Mouse (Mus musculus) thymus, postnatal 10 days (tissue): Measurements from ENCODE around the gene Atp5g2.
"Not testable (repeated sequence)": the region's sequence is repeated elsewhere in the genome, so short reads cannot be mapped to it uniquely, and the experiment has no call there.

Source experiments
- DNase-seq, 2 experiments: peaks; one replicate each; pipeline ENCODE4 v3.0.0; 2021; ENCODE audit warnings: low spot score in 2 of 2

The Atp5g2 gene

DNA sequence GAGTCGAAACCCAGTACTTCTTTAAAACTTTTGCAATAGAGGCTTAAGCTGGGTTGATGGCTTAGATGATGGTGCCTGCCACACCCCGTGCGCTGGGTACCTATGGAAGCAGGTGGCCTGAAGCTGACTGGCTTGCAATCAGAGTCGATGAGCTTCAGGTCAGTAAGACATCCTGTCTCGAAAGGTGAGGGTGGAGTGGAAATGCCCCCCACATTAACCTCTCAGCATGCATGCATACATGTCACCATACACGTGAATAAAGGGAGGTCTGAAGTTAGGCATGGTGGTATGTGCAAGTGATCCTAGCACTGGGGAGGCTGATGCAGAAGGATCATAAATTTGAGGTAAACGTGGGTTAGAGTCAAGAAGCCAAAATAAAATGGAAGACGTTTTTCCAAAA, 2.6 kb downstream of the Atp5g2 start:
- DNase-seq: no peak

GRCm38 (mm10) chr15:102665494-102665893, 6.7 kb downstream of the Atp5g2 start:
- DNase-seq: peak; percentile 11 to 75

GRCm38 (mm10) chr15:102663825-102664224, 8.3 kb downstream of the Atp5g2 start:
- no peak for DNase-seq

- DNase-seq: not testable (repeated sequence)
Measured at GRCm38 (mm10) chr15:102662601-102663000, 9.6 kb downstream of the Atp5g2 start.

GRCm38 (mm10) chr15:102657926-102658381, 14.2 kb downstream of the Atp5g2 start:
- DNase-seq: no peak

GRCm38 (mm10) chr15:102656658-102657057, 15.5 kb downstream of the Atp5g2 start:
- no peak for DNase-seq

- DNase-seq: not testable (repeated sequence)
Measured at GRCm38 (mm10) chr15:102651928-102652660, 20.1 kb downstream of the Atp5g2 start.

DNA sequence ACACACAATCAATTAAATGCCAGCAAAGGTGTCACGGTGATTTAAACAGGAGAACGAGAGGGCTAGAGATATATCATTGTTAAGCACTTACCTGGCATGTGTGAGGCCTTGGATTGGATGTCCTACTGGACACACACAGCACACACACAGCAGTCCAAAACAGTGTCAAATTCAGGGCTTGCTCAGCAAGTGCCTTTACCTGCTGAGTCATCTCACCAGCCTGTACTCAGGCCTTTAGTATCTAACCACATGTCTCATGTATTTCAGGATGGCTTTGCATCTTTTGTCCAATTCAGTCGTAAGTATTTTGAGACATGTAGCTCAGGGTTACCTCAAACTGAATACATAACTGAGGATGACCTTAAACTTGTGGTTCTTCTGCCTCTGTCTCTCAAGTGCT, 21.0 kb downstream of the Atp5g2 start:
- no peak for DNase-seq

DNA sequence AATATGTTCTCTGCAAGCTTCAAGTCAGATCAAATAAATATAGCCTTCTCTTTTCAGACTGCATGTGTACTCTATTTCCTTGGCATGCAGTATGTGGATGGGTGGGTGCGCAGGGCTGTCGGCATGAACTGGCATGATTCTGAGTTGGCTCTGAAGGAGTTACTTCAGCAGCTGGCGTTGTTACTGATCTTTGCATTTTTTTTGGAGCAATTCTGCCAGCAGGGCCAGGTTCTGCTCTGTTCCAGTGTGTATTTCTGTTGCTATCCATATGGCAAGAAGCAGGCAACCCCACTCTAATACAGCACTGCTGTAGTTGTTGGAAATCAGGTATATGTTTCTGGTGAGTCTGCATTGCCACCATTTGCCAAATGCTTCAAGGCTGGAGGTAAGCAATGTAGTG, 36.3 kb downstream of the Atp5g2 start:
- DNase-seq: no peak

- no peak for DNase-seq
Measured at GRCm38 (mm10) chr15:102634684-102635083, 37.5 kb downstream of the Atp5g2 start.

GRCm38 (mm10) chr15:102625687-102626055, 46.5 kb downstream of the Atp5g2 start:
- peak; percentile 42 to 44 for DNase-seq

DNA sequence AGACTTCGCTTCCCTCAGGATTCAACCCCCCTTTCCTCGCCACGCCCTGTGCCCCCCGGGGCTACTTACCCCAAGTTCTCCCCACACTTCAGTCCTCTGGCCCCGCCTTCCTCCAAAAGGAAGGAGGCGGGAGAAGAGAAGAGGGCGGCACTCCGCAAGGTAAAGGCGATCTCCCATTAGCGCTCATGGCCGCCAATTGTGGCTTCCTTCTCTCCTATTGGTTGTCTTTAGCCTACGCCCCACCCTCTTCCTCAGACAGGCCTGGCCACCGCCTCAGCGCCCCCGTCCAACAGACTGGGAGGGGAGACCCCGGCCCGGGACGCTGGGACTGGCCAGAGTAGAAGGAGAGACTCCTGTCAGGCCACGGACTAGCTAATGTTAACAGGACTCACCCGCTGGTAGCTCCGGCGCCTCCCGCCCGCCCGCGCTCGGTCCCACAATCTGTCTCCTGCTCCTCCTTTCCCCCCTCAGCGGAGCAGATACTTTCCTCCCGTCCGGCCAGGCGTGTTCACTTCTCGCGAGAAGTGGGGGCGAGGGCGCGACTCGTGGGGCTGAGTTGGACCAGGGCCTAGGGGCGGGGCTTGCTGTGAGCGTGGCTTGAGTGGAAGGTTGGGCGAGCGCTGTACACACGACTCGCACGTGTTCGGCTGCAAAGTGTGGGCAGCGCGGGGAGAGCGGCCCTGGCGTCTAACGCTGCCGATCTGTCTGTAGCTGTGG, 47.0 kb downstream of the Atp5g2 start, which contains the start of the genes Gm28047 and Atf7:
Gene Gm28047, minus strand, starts transcription at position 98 of the 717 bp plus-strand sequence.
Gene Atf7, minus strand, starts transcription at position 495 of the 717 bp plus-strand sequence.
- DNase-seq: peak; percentile 98 to 99

GRCm38 (mm10) chr15:102624291-102624969, 47.7 kb downstream of the Atp5g2 start:
- peak in 1 of 2 experiments; percentile 4 for DNase-seq

- DNase-seq: no peak
Measured at GRCm38 (mm10) chr15:102623121-102623520, 49.0 kb downstream of the Atp5g2 start.

DNA sequence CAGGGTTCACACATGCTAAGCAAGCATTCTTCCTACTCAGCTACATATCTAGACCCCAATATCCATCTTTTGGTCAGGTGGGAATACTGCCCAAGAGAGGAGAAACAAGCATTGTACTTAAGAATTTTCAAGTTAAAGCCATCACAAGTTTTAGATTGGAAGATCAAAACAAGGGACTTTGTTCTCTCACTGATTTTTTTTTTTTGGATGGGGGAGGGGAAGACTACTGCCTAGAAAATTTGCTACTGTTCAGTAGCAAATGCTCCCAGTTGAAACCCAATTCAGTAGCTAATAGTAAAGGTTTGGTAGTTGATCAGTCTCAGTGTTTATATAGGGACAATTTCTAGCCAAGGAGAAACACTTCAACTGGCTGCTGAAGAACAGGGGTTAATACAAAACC, 49.6 kb downstream of the Atp5g2 start:
- DNase-seq: no peak

GRCm38 (mm10) chr15:102620765-102621164, 51.4 kb downstream of the Atp5g2 start:
- no peak for DNase-seq

- DNase-seq: no peak
Measured at GRCm38 (mm10) chr15:102619486-102619885, 52.7 kb downstream of the Atp5g2 start.

- no peak for DNase-seq
Measured at GRCm38 (mm10) chr15:102617654-102618053, 54.5 kb downstream of the Atp5g2 start.

- DNase-seq: no peak
Measured at GRCm38 (mm10) chr15:102616174-102616573, 56.0 kb downstream of the Atp5g2 start.

- DNase-seq: no peak
Measured at GRCm38 (mm10) chr15:102614224-102614623, 57.9 kb downstream of the Atp5g2 start.

- no peak for DNase-seq
Measured at GRCm38 (mm10) chr15:102612966-102613365, 59.2 kb downstream of the Atp5g2 start.
